Mouse (Mus musculus) heart, postnatal 0 days (tissue): ENCODE measurements at regions not wholly inside any gene's neighbourhood (a gene's known extent, or its start where the extent isn't known, plus 50 kb on each side); places are given as distances from the start of the nearest gene placed in this dataset.

Experiments
- ATAC-seq: fragments of 200-750 bp; cut with Nextera tagmentation; 2 replicates; pipeline ENCODE4 v1.8.0; 2017; ENCODE audit warnings: low read depth, moderate number of reproducible peaks, moderate library complexity; ENCODE audit not compliant: insufficient read depth
- DNase-seq: peaks from one replicate; pipeline ENCODE4 v3.0.0-alpha.2; 2016; ENCODE audit warnings: low spot score
- H3K27ac ChIP-seq: fragments of 300-500 bp; sonication (generic); 2 replicates; pipeline ENCODE4 v1.5.1; 2014; ENCODE audit warnings: low read depth, mild to moderate bottlenecking
- H3K27me3 ChIP-seq: fragments of 300-500 bp; sonication (generic); 2 replicates; pipeline ENCODE4 v1.6.1; 2014; ENCODE audit warnings: low read length, mixed read lengths; ENCODE audit not compliant: control insufficient read depth, insufficient read depth
- H3K36me3 ChIP-seq: fragments of 300-500 bp; sonication (generic); replicated peaks from 2 replicates; pipeline ENCODE4 v1.6.1; 2014; ENCODE audit warnings: low read length, mixed read lengths; ENCODE audit not compliant: control insufficient read depth, insufficient read depth
- H3K4me1 ChIP-seq: fragments of 300-500 bp; sonication (generic); 2 replicates; pipeline ENCODE4 v1.6.1; 2014; ENCODE audit warnings: antibody characterized with exemption; ENCODE audit not compliant: control insufficient read depth, insufficient read depth
- H3K4me2 ChIP-seq: fragments of 300-500 bp; sonication (generic); 2 replicates; pipeline ENCODE4 v1.6.1; 2014; ENCODE audit warnings: low read depth, mild to moderate bottlenecking, low read length, moderate library complexity
- H3K4me3 ChIP-seq: fragments of 300-500 bp; sonication (generic); 2 replicates; pipeline ENCODE4 v1.5.1; 2014; ENCODE audit warnings: low read depth, low read length
- H3K9ac ChIP-seq: fragments of 300-500 bp; sonication (generic); replicated peaks from 2 replicates; pipeline ENCODE4 v1.6.1; 2014; ENCODE audit warnings: low read depth, low read length, mixed read lengths
- H3K9me3 ChIP-seq: fragments of 300-500 bp; sonication (generic); replicated peaks from 2 replicates; pipeline ENCODE4 v1.6.1; 2016; ENCODE audit warnings: low read length; ENCODE audit not compliant: control insufficient read depth
- CTCF ChIP-seq: IDR thresholded peaks from 2 replicates; pipeline ENCODE4 v1.5.1; 2016; ENCODE audit warnings: antibody characterized with exemption, control low read depth, low read depth
- EP300 ChIP-seq: IDR thresholded peaks from 2 replicates; pipeline ENCODE4 v1.6.1; 2016; ENCODE audit warnings: antibody characterized with exemption, low read depth
- WGBS: fragments of 180-500 bp; shearing (Covaris S2); extraction: QIAGEN DNeasy Blood & Tissue Kit; methylation state at CpG from one replicate; pipeline ENCODE4 v1.1.7; 2014; 5-methylcytosine and 5-hydroxymethylcytosine counted together

GRCm38 (mm10) chr15:63071921-63072320 lies 773.1 kb downstream of the Gsdmc2 start:
- ATAC-seq (no peak), DNase-seq (no peak)
- H3K27ac ChIP-seq: no peak overlapping the region
- WGBS: 67% methylated on average over 4 of the region's 4 CpGs
- H3K4me3 ChIP-seq: no peak overlapping the region
- no peaks in the 10 kb centered on the region for H3K27me3 ChIP-seq
- H3K4me1 ChIP-seq: peaks cover 4% of the 10 kb centered on the region
- H3K9me3 ChIP-seq: no peaks in the 10 kb centered on the region
- TF ChIP-seq CTCF: no peak
- no peak for TF ChIP-seq EP300
- H3K4me2 ChIP-seq: no peak overlapping the region
- H3K9ac ChIP-seq: no peak overlapping the region
- no peaks in the 10 kb centered on the region for H3K36me3 ChIP-seq

- DNase-seq (no peak), ATAC-seq (no peak)
- H3K4me3 ChIP-seq: no peak overlapping the region
- no peaks in the 10 kb centered on the region for H3K27me3 ChIP-seq
- H3K4me2 ChIP-seq: no peak overlapping the region
- no peaks in the 10 kb centered on the region for H3K9me3 ChIP-seq
- WGBS: 46% methylated on average over 3 of the region's 3 CpGs
- H3K36me3 ChIP-seq: no peaks in the 10 kb centered on the region
- peak overlapping the region; percentile 92 for H3K27ac ChIP-seq
- no peak for TF ChIP-seq EP300
- no peak for TF ChIP-seq CTCF
- peaks cover 8% of the 10 kb centered on the region for H3K4me1 ChIP-seq
- no peak overlapping the region for H3K9ac ChIP-seq
Measured at GRCm38 (mm10) chr15:63067126-63067525, 777.9 kb downstream of the Gsdmc2 start.

- peaks cover 8% of the 10 kb centered on the region for H3K4me1 ChIP-seq
- DNase-seq: peak; percentile 94
- ATAC-seq: peak; percentile 98
- H3K9ac ChIP-seq: no peak overlapping the region
- no peaks in the 10 kb centered on the region for H3K27me3 ChIP-seq
- H3K27ac ChIP-seq: peak overlapping the region; percentile 92
- H3K4me3 ChIP-seq: no peak overlapping the region
- H3K36me3 ChIP-seq: no peaks in the 10 kb centered on the region
- no peaks in the 10 kb centered on the region for H3K9me3 ChIP-seq
- no peak overlapping the region for H3K4me2 ChIP-seq
- peak; percentile 97 for TF ChIP-seq EP300
- TF ChIP-seq CTCF: no peak
- WGBS: 12% methylated on average over 2 of the region's 2 CpGs
Measured at GRCm38 (mm10) chr15:63066020-63066439, 778.9 kb downstream of the Gsdmc2 start.

GRCm38 (mm10) chr15:63061891-63062290 lies 783.1 kb downstream of the Gsdmc2 start:
- DNase-seq: no peak
- no peaks in the 10 kb centered on the region for H3K27me3 ChIP-seq
- H3K4me3 ChIP-seq: no peak overlapping the region
- no peaks in the 10 kb centered on the region for H3K36me3 ChIP-seq
- H3K4me2 ChIP-seq: no peak overlapping the region
- H3K9me3 ChIP-seq: no peaks in the 10 kb centered on the region
- H3K27ac ChIP-seq: no peak overlapping the region
- peaks cover 4% of the 10 kb centered on the region for H3K4me1 ChIP-seq
- no peak for ATAC-seq
- TF ChIP-seq EP300 (no peak), CTCF (no peak)
- no peak overlapping the region for H3K9ac ChIP-seq
- 46% methylated on average over 3 of the region's 3 CpGs for WGBS

GRCm38 (mm10) chr15:63060826-63061225 lies 784.2 kb downstream of the Gsdmc2 start:
- TF ChIP-seq EP300: no peak
- TF ChIP-seq CTCF: no peak
- DNase-seq (no peak), ATAC-seq (no peak)
- no peak overlapping the region for H3K27ac ChIP-seq
- H3K9ac ChIP-seq: no peak overlapping the region
- H3K27me3 ChIP-seq: no peaks in the 10 kb centered on the region
- WGBS: 89% methylated on average over 3 of the region's 3 CpGs
- H3K4me2 ChIP-seq: no peak overlapping the region
- H3K9me3 ChIP-seq: no peaks in the 10 kb centered on the region
- no peak overlapping the region for H3K4me3 ChIP-seq
- no peaks in the 10 kb centered on the region for H3K4me1 ChIP-seq
- no peaks in the 10 kb centered on the region for H3K36me3 ChIP-seq

GRCm38 (mm10) chr15:63052570-63053255 lies 792.3 kb downstream of the Gsdmc2 start:
- no peak overlapping the region for H3K4me2 ChIP-seq
- no peak overlapping the region for H3K27ac ChIP-seq
- H3K27me3 ChIP-seq: no peaks in the 10 kb centered on the region
- WGBS: 57% methylated on average over 3 of the region's 3 CpGs
- no peak for ATAC-seq
- TF ChIP-seq EP300 (no peak), CTCF (no peak)
- no peaks in the 10 kb centered on the region for H3K4me1 ChIP-seq
- no peaks in the 10 kb centered on the region for H3K36me3 ChIP-seq
- H3K9me3 ChIP-seq: no peaks in the 10 kb centered on the region
- H3K9ac ChIP-seq: no peak overlapping the region
- no peak overlapping the region for H3K4me3 ChIP-seq
- DNase-seq: no peak
